Comparison of ENCODE assay signal across 8 mouse cellular contexts in the genomic region with DNA sequence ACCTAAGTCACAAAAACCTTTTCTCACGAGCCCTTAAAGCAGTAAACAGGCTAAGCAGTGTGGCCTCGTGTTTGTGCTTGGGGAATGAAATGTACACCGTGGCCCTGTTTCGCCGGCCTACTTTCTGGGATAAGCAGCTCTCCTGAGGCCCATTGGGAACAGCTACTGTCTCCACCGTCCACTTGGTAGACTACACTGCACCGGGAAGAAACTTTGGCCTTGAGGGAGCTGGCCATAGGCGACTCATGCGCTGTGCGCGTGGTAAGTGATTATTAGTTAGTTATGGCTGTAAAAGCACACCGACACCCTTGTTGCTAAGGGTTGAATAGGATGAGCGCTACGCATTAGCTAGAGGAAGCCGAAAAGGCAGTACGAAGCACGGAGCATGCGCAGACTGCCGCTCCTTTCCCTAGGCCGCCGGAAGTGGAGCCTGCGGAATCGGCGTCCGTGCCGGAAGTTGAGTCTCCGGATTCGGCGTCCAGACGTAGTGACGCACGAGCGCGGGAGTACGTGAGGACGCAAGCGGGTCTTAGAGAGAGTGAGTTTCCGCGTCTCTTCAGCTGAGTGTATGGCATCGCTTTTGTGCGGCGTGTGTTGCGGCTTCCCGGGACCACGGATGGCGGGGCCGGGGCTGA. TPM values are rescaled to one million over a fixed set of nuclear protein-coding genes. Genes with fewer than 3 reads are reported as not detected.
DNase-seq lines count a peak whose midpoint lies in the region; ATAC-seq and TF ChIP-seq lines count a peak whose summit lies in the region.

A gene (plus strand): TSS at position 342 of the 635 bp plus-strand sequence.

- TF ChIP-seq POLR2A in bone marrow macrophage, adult 2 months (IDR thresholded peaks at IDR 0.05; ENCODE audit: borderline replicate concordance, low read depth, low read length), result no peak
- peak; percentile 91 for TF ChIP-seq POLR2A in embryonic fibroblast, embryonic 13.5 days (IDR thresholded peaks at IDR 0.05; ENCODE audit: low read depth, low read length)

- H3K36me3 ChIP-seq in kidney, embryonic 14.5 days (ENCODE audit: control insufficient read depth, insufficient read depth, low read length), result no peaks in the 10 kb centered on the region
- H3K36me3 ChIP-seq in limb, embryonic 15.5 days, result no peaks in the 10 kb centered on the region

- peaks cover 15% of the 10 kb centered on the region for H3K4me1 ChIP-seq in bone marrow macrophage, adult 2 months (ENCODE audit: control insufficient read depth, insufficient read depth, low read length)
- peaks cover 2% of the 10 kb centered on the region; the same call in 1 of the 2 replicates for H3K4me1 ChIP-seq in embryonic fibroblast, embryonic 13.5 days (ENCODE audit: control insufficient read depth, insufficient read depth, low read length)
- no peaks in the 10 kb centered on the region for H3K4me1 ChIP-seq in kidney, embryonic 14.5 days (ENCODE audit: control insufficient read depth, insufficient read depth, low read length)
- H3K4me1 ChIP-seq in limb, embryonic 15.5 days, result peaks cover 7% of the 10 kb centered on the region

- H3K4me2 ChIP-seq in kidney, embryonic 14.5 days (replicated peaks; ENCODE audit: low read depth, low read length), result peak within 1 kb of the TSS; percentile 71
- H3K4me2 ChIP-seq in limb, embryonic 15.5 days, result peak within 1 kb of the TSS; percentile 80

- H3K9ac ChIP-seq in kidney, embryonic 14.5 days (ENCODE audit: low read depth, low read length), result peak within 1 kb of the TSS; percentile 95
- H3K9ac ChIP-seq in limb, embryonic 15.5 days, result peak within 1 kb of the TSS; percentile 94

- H3K27ac ChIP-seq in bone marrow macrophage, adult 2 months (ENCODE audit: insufficient read depth, low read depth, low read length), result peak within 1 kb of the TSS; percentile 67
- peak within 1 kb of the TSS; percentile 78 for H3K27ac ChIP-seq in embryonic fibroblast, embryonic 13.5 days (ENCODE audit: insufficient read depth, low read length)
- peak within 1 kb of the TSS; percentile 92 for H3K27ac ChIP-seq in kidney, embryonic 14.5 days (ENCODE audit: low read depth, low read length)
- H3K27ac ChIP-seq in limb, embryonic 15.5 days, result peak within 1 kb of the TSS; percentile 98

- H3K27me3 ChIP-seq in kidney, embryonic 14.5 days (ENCODE audit: control insufficient read depth, insufficient read depth, low read length), result no peaks in the 10 kb centered on the region
- no peaks in the 10 kb centered on the region for H3K27me3 ChIP-seq in limb, embryonic 15.5 days

- no peaks in the 10 kb centered on the region for H3K9me3 ChIP-seq in kidney, embryonic 14.5 days (ENCODE audit: control insufficient read depth, low read length)
- H3K9me3 ChIP-seq in limb, embryonic 15.5 days, result no peaks in the 10 kb centered on the region

- WGBS in kidney, embryonic 14.5 days, result 7% methylated on average over 47 of the region's 47 CpGs
- WGBS in limb, embryonic 15.5 days, result 5% methylated on average over 47 of the region's 47 CpGs

- no peak for TF ChIP-seq CTCF in bone marrow macrophage, adult 2 months (IDR thresholded peaks at IDR 0.05; ENCODE audit: low read depth, low read length)
- no peak for TF ChIP-seq CTCF in embryonic fibroblast, embryonic 13.5 days (IDR thresholded peaks at IDR 0.05; ENCODE audit: borderline replicate concordance, insufficient read depth, low read length)

- H3K4me3 ChIP-seq in bone marrow macrophage, adult 2 months (ENCODE audit: insufficient read depth, low read length), result peak within 1 kb of the TSS; percentile 84
- H3K4me3 ChIP-seq in embryonic fibroblast, embryonic 13.5 days (ENCODE audit: insufficient read depth, low read length), result peak within 1 kb of the TSS; percentile 78
- peak within 1 kb of the TSS; percentile 94 for H3K4me3 ChIP-seq in kidney, embryonic 14.5 days (ENCODE audit: low read length)
- peak within 1 kb of the TSS; percentile 94 for H3K4me3 ChIP-seq in limb, embryonic 15.5 days

- ATAC-seq in kidney, embryonic 14.5 days (ENCODE audit: low FRiP score, low TSS enrichment), result peak; percentile 98
- peak; percentile 95 for ATAC-seq in limb, embryonic 15.5 days (ENCODE audit: insufficient number of reproducible peaks, low FRiP score, low TSS enrichment, low read depth)

- peak; percentile 95 for DNase-seq in A20 (ENCODE audit: low read depth, low spot score)
- DNase-seq in heart, adult 9 months (ENCODE audit: low spot score in 2 of 2), result peak; percentile 93 to 96
- DNase-seq in monocyte, adult 2 months (ENCODE audit: low read depth in 1 of 2, low spot score in 2 of 2), result peak; percentile 82 to 93
- DNase-seq in spleen, postnatal 36 days (ENCODE audit: low spot score in 2 of 2), result peak; percentile 94 to 96

RNA-seq across cellular contexts. Expression of the gene that starts here (rescaled TPM):
- polyA plus RNA-seq in bone marrow macrophage, adult 2 months (2012; ENCODE audit: insufficient read depth, insufficient read length, missing spikeins), result 23.4 and 24.6 TPM in 2 replicates
- polyA plus RNA-seq in embryonic fibroblast, embryonic 13.5 days (2011; ENCODE audit: insufficient read length, low read depth, missing spikeins), result 38.0 and 40.7 TPM in 2 replicates
- polyA plus RNA-seq in kidney, embryonic 14.5 days (2014; fragmentation: Nextera tagmentation; extraction: Ambion mirVana), result 6.7 and 7.0 TPM in 2 replicates
- 11.0 and 11.2 TPM in 2 replicates for polyA plus RNA-seq in limb, embryonic 15.5 days (2015; fragmentation: Nextera tagmentation; extraction: Ambion mirVana)

Comparison
In these comparisons a context has a peak if more than half of its experiments do, and no peak if none do; other contexts are left out.
1. Peak in every context shown above with its lines: DNase-seq, ATAC-seq, H3K4me3 ChIP-seq and H3K27ac ChIP-seq.